Mouse (Mus musculus): ENCODE measurements at regions not wholly inside any gene's neighbourhood (a gene's known extent, or its start where the extent isn't known, plus 50 kb on each side); places are given as distances from the start of the nearest gene placed in this dataset.

DNA sequence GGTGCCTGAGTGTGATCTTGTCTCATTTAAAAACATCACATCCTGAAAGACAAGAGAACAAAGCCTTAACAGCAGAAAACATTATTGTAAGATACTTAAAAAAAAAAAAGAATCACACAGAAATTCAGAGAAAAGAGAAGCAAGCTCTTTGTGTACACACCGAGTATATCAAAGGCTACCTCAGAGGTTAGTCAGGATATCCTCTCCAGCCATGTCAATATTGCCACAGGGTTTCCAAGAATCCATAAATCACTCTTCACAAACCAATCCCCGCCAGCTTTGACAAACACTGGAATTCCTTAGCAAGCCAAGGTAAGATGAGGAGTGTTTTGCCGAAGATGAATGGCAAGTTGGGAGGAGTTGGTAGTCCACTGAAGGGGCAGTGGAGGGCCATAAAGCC, 311.3 kb upstream of the Ldb2 start:
- H3K27me3 ChIP-seq = no peaks in the 10 kb centered on the region
- H3K4me1 ChIP-seq = peaks cover 4% of the 10 kb centered on the region; the same call in 1 of the 2 replicates
- H3K4me2 ChIP-seq = no peak overlapping the region
- H3K27ac ChIP-seq = 0 out of 2 replicates have a peak overlapping the region, but pooled peaks have one; percentile 2
- no peaks in the 10 kb centered on the region for H3K36me3 ChIP-seq
- 38% methylated on average over 3 of the region's 3 CpGs for WGBS
- no peak for ATAC-seq (ENCODE audit: borderline replicate concordance, extremely low read depth, low FRiP score, low TSS enrichment)
- H3K4me3 ChIP-seq = no peak overlapping the region
- H3K9ac ChIP-seq = no peak overlapping the region
- no peaks in the 10 kb centered on the region for H3K9me3 ChIP-seq

GRCm38 (mm10) chr5:45105236-45105816, 305.8 kb upstream of the Ldb2 start:
- no peak overlapping the region for H3K27ac ChIP-seq
- no peaks in the 10 kb centered on the region for H3K36me3 ChIP-seq
- 69% methylated on average over 9 of the region's 9 CpGs for WGBS
- no peaks in the 10 kb centered on the region for H3K9me3 ChIP-seq
- no peaks in the 10 kb centered on the region for H3K27me3 ChIP-seq
- H3K4me2 ChIP-seq = no peak overlapping the region
- no peak overlapping the region for H3K9ac ChIP-seq
- peaks cover 11% of the 10 kb centered on the region; the same call in 1 of the 2 replicates for H3K4me1 ChIP-seq
- no peak for ATAC-seq (ENCODE audit: borderline replicate concordance, extremely low read depth, low FRiP score, low TSS enrichment)
- H3K4me3 ChIP-seq = no peak overlapping the region

DNA sequence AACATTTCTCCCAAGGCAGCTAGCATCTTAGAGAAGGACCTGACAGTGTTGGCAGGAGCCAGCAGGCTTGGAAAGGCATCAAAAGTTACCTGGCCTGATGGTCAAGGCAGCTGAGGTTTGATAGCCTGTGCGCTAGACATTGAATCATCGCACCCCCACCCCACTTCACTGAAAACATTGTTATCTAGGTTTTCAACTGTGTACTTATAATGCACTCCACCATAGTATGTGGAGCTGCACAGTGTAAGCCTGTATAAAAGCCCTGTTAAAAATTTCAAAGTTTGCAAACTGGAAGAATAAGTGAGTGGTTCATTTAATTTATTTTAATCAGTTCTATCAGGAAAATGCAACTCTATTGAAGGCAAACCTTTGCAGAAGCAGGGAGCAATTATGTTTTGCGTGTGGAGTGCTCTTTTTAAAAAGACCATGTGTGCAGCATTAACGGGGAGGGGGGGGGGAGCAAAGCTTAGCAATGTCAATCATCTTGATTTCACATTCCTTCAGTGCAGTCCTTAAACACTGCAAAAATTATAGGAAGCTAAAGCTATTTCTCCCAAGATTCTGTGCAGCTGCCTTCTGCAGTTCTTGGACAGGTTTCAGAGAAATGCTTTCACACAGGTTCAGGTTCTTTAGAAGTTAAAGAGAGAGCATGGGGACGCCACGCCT, 304.4 kb upstream of the Ldb2 start:
- no peaks in the 10 kb centered on the region for H3K9me3 ChIP-seq
- H3K4me1 ChIP-seq = peaks cover 7% of the 10 kb centered on the region; the same call in 1 of the 2 replicates
- H3K36me3 ChIP-seq = no peaks in the 10 kb centered on the region
- WGBS = 60% methylated on average over 6 of the region's 6 CpGs
- no peak overlapping the region for H3K27ac ChIP-seq
- H3K9ac ChIP-seq = no peak overlapping the region
- no peaks in the 10 kb centered on the region for H3K27me3 ChIP-seq
- ATAC-seq (ENCODE audit: borderline replicate concordance, extremely low read depth, low FRiP score, low TSS enrichment) = no peak
- H3K4me3 ChIP-seq = no peak overlapping the region
- H3K4me2 ChIP-seq = no peak overlapping the region

DNA sequence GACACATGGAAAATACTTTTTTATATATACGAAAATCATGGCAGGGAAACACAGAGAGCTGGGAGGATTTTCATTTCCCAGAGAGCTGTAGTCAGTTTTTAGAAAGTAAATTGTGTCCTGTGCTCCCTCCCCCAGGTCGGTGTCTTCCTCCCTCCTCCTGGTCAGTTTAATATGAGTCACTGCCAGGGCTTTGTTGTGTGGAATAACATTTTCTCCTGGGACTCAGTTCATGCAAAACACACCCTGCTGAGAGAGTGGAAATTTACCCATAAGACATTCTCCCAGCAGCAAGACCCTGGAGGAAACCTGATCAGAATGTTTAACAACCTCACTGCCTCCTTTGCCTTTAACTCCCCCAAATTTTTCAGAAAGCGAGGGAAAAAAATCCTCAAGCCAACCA, 303.2 kb upstream of the Ldb2 start:
- no peaks in the 10 kb centered on the region for H3K36me3 ChIP-seq
- no peak overlapping the region for H3K9ac ChIP-seq
- H3K4me1 ChIP-seq = peaks cover 7% of the 10 kb centered on the region; the same call in 1 of the 2 replicates
- no peak overlapping the region for H3K4me2 ChIP-seq
- 54% methylated on average over 3 of the region's 3 CpGs for WGBS
- H3K4me3 ChIP-seq = no peak overlapping the region
- no peaks in the 10 kb centered on the region for H3K9me3 ChIP-seq
- no peaks in the 10 kb centered on the region for H3K27me3 ChIP-seq
- no peak for ATAC-seq (ENCODE audit: borderline replicate concordance, extremely low read depth, low FRiP score, low TSS enrichment)
- no peak overlapping the region for H3K27ac ChIP-seq

GRCm38 (mm10) chr5:45101777-45102176, 302.3 kb upstream of the Ldb2 start:
- H3K36me3 ChIP-seq = no peaks in the 10 kb centered on the region
- H3K9me3 ChIP-seq = no peaks in the 10 kb centered on the region
- no peak overlapping the region for H3K9ac ChIP-seq
- H3K27me3 ChIP-seq = no peaks in the 10 kb centered on the region
- 46% methylated on average over 4 of the region's 4 CpGs for WGBS
- no peak for ATAC-seq (ENCODE audit: borderline replicate concordance, extremely low read depth, low FRiP score, low TSS enrichment)
- no peak overlapping the region for H3K4me3 ChIP-seq
- peaks cover 7% of the 10 kb centered on the region; the same call in 1 of the 2 replicates for H3K4me1 ChIP-seq
- H3K4me2 ChIP-seq = no peak overlapping the region
- no peak overlapping the region for H3K27ac ChIP-seq

GRCm38 (mm10) chr5:45099082-45099481, 299.6 kb upstream of the Ldb2 start:
- WGBS = 70% methylated on average over 2 of the region's 2 CpGs

GRCm38 (mm10) chr5:45097941-45098340, 298.5 kb upstream of the Ldb2 start:
- H3K36me3 ChIP-seq = no peaks in the 10 kb centered on the region
- ATAC-seq (ENCODE audit: borderline replicate concordance, extremely low read depth, low FRiP score, low TSS enrichment) = peak; percentile 84
- no peaks in the 10 kb centered on the region for H3K27me3 ChIP-seq
- no peak overlapping the region for H3K4me3 ChIP-seq
- no peaks in the 10 kb centered on the region for H3K9me3 ChIP-seq
- H3K4me2 ChIP-seq = no peak overlapping the region
- H3K9ac ChIP-seq = no peak overlapping the region
- no peak overlapping the region for H3K27ac ChIP-seq
- 66% methylated on average over 1 of the region's 1 CpGs for WGBS
- peaks cover 7% of the 10 kb centered on the region; the same call in 1 of the 2 replicates for H3K4me1 ChIP-seq

More at GRCm38 (mm10) chr5:45099082-45099481, 299.6 kb upstream of the Ldb2 start:
- no peaks in the 10 kb centered on the region for H3K27me3 ChIP-seq
- H3K4me3 ChIP-seq = no peak overlapping the region
- H3K4me2 ChIP-seq = no peak overlapping the region
- H3K27ac ChIP-seq = no peak overlapping the region
- no peak overlapping the region for H3K9ac ChIP-seq
- H3K4me1 ChIP-seq = peaks cover 7% of the 10 kb centered on the region; the same call in 1 of the 2 replicates
- no peak for ATAC-seq (ENCODE audit: borderline replicate concordance, extremely low read depth, low FRiP score, low TSS enrichment)
- H3K9me3 ChIP-seq = no peaks in the 10 kb centered on the region
- H3K36me3 ChIP-seq = no peaks in the 10 kb centered on the region

- H3K27me3 ChIP-seq = no peaks in the 10 kb centered on the region
- H3K9me3 ChIP-seq = no peaks in the 10 kb centered on the region
- H3K9ac ChIP-seq = no peak overlapping the region
- no peak overlapping the region for H3K4me2 ChIP-seq
- H3K4me3 ChIP-seq = no peak overlapping the region
- H3K4me1 ChIP-seq = no peaks in the 10 kb centered on the region; the same call in 1 of the 2 replicates
- no peaks in the 10 kb centered on the region for H3K36me3 ChIP-seq
- ATAC-seq (ENCODE audit: borderline replicate concordance, extremely low read depth, low FRiP score, low TSS enrichment) = no peak
- H3K27ac ChIP-seq = no peak overlapping the region
- WGBS = 84% methylated on average over 1 of the region's 1 CpGs
Observed at GRCm38 (mm10) chr5:45084741-45085140, 285.3 kb upstream of the Ldb2 start.

DNA sequence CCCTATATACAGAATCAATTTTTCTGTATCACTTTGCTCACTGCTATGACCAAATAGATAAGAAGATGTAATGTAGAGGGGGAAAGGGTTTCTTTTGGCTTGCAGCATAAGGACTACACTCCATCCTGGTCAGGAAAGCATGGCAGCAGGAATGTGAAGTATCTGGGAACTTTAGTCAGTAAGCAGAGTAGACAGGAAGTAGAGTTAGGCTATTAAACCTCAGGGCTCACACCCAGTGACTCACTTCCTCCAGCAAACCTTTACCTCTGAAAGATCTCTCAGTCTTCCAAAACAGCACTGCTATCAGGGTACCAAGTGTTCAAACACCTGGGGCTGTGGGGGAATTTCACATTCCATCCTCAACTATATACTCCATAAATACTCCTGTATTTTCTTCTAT, 283.1 kb upstream of the Ldb2 start:
- Histone ChIP-seq H3K27me3 (no peaks in the 10 kb centered on the region), H3K9ac (no peak overlapping the region)
- ATAC-seq (ENCODE audit: borderline replicate concordance, extremely low read depth, low FRiP score, low TSS enrichment) = no peak

DNA sequence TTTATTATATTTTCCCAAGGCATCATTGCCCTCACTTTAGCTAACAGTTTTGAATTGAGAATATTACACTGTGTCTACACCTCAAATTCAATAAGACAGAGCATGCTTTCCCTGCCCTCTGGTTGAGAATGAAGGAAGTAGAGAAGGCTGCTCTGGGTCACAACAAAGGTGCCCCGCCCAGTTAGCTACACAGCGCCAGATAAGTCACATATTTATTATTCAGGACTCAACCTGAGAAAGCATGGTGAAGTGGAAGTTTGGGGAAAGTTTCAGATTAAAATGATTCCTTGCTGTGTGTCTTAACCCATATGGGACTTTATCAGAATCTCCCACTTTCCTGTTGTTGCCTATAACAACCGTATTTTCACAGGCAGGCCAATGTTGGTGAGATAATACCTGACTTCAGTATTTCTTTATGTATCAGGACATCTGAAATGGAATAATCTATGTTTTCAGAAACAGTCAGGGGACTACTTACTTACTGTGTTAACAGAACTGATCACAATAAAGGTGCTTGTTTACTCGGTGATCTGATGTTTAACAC, 276.9 kb upstream of the Ldb2 start:
- Histone ChIP-seq H3K4me3 (no peak overlapping the region), H3K4me1 (no peaks in the 10 kb centered on the region), H3K9ac (no peak overlapping the region), H3K4me2 (no peak overlapping the region), H3K9me3 (no peaks in the 10 kb centered on the region), H3K27ac (no peak overlapping the region), H3K27me3 (no peaks in the 10 kb centered on the region), H3K36me3 (no peaks in the 10 kb centered on the region)
- 74% methylated on average over 4 of the region's 4 CpGs for WGBS
- no peak for ATAC-seq (ENCODE audit: borderline replicate concordance, extremely low read depth, low FRiP score, low TSS enrichment)

More for the DNA sequence above, 283.1 kb upstream of the Ldb2 start:
- no peak overlapping the region for H3K27ac ChIP-seq
- no peaks in the 10 kb centered on the region for H3K9me3 ChIP-seq
- H3K36me3 ChIP-seq = no peaks in the 10 kb centered on the region
- H3K4me1 ChIP-seq = no peaks in the 10 kb centered on the region; the same call in 1 of the 2 replicates
- H3K4me2 ChIP-seq = no peak overlapping the region
- H3K4me3 ChIP-seq = no peak overlapping the region

DNA sequence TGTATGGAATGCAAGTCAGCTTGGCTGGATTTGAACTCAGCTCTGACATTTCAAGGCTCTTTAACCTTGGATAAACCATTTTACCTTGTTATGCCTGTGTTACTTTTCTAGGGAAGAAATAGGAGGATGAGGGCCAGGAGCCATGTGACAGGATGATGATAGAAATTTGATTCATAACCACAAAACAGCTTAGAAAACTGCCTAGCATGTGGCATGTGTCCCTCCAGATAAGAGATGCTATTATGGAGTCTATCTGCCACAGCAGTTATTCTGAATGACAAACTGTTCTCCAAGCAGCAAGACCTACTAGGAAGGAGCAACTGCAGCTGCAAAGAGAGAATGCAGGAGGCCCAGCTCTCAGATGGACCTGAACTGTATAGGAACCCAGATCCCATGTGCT, 275.7 kb upstream of the Ldb2 start:
- Histone ChIP-seq H3K4me1 (no peaks in the 10 kb centered on the region), H3K36me3 (no peaks in the 10 kb centered on the region), H3K4me3 (no peak overlapping the region), H3K27ac (no peak overlapping the region), H3K9me3 (no peaks in the 10 kb centered on the region), H3K9ac (no peak overlapping the region), H3K27me3 (no peaks in the 10 kb centered on the region), H3K4me2 (no peak overlapping the region)
- no peak for ATAC-seq (ENCODE audit: borderline replicate concordance, extremely low read depth, low FRiP score, low TSS enrichment)

- Histone ChIP-seq H3K4me1 (no peaks in the 10 kb centered on the region), H3K36me3 (no peaks in the 10 kb centered on the region), H3K27me3 (no peaks in the 10 kb centered on the region), H3K4me2 (no peak overlapping the region), H3K9me3 (no peaks in the 10 kb centered on the region), H3K27ac (no peak overlapping the region), H3K4me3 (no peak overlapping the region), H3K9ac (no peak overlapping the region)
- ATAC-seq (ENCODE audit: borderline replicate concordance, extremely low read depth, low FRiP score, low TSS enrichment) = no peak
- 49% methylated on average over 1 of the region's 1 CpGs for WGBS
Observed at GRCm38 (mm10) chr5:45072529-45072928, 273.0 kb upstream of the Ldb2 start.

Measured in lung, embryonic 15.5 days (tissue).